Mouse (Mus musculus) CH12.LX (cell line): ENCODE results near the gene Cdh26.

Experiments used
- CTCF ChIP-seq, 2 experiments: IDR thresholded peaks in 1 of 2; conservative IDR thresholded peaks in 1 of 2; 2 replicates each; pipeline ENCODE4 v1.5.1; 2011 to 2012; ENCODE audit warnings: low read depth in 2 of 2, low read length in 2 of 2, improper control_type of control experiment in 1 of 2, inconsistent platforms in 1 of 2, mild to moderate bottlenecking in 1 of 2, moderate library complexity in 1 of 2
- GABPA ChIP-seq: IDR thresholded peaks from 2 replicates; pipeline ENCODE4 v1.6.1; 2012; ENCODE audit warnings: low read depth, low read length, improper control_type of control experiment, inconsistent platforms; ENCODE audit not compliant: insufficient replicate concordance
- MXI1 ChIP-seq: IDR thresholded peaks from 2 replicates; pipeline ENCODE4 v1.6.1; 2011; ENCODE audit warnings: mild to moderate bottlenecking, low read depth, low read length, improper control_type of control experiment
- POLR2A ChIP-seq: IDR thresholded peaks from 2 replicates; pipeline ENCODE4 v1.6.1; 2011; ENCODE audit warnings: low read depth, mild to moderate bottlenecking, improper control_type of control experiment, low read length
- RCOR1 ChIP-seq: conservative IDR thresholded peaks from 2 replicates; pipeline ENCODE4 v1.6.1; 2012; ENCODE audit warnings: low read depth, mild to moderate bottlenecking, inconsistent platforms, low read length, improper control_type of control experiment
- USF2 ChIP-seq: conservative IDR thresholded peaks from 2 replicates; pipeline ENCODE4 v1.6.1; 2011; ENCODE audit warnings: low read depth, low read length, improper control_type of control experiment

DNA sequence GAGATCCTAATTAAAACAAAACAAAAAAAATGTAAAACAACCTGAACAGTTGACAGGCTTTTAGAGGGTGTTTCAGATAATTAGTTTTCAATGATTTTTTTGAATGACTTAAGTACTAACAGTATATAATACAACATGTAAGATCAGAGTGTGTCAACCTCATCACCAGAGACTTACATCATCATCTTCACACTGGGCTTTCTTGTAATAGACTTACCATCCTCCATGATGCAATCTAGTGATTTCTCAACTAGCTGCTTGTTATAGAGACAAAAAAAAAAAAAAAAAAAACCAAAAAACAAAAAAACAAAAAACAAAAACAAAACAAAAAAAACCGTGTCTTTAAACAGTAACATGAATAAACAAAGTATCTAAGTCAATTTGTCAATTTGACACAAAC lies 21.3 kb upstream of the Cdh26 start:
- TF ChIP-seq POLR2A, result no peak
- TF ChIP-seq GABPA, result no peak
- TF ChIP-seq USF2, result no peak
- no peak for TF ChIP-seq CTCF (conservative IDR thresholded peaks at IDR 0.05 in 1 of 2, IDR thresholded peaks at IDR 0.05 in 1 of 2; ENCODE audit: low read depth in 2 of 2, low read length in 2 of 2)
- TF ChIP-seq MXI1, result no peak
- no peak for TF ChIP-seq RCOR1
